Mouse (Mus musculus) liver, adult 2 months (tissue): ENCODE data around the gene Smg1.

Source experiments
- CTCF ChIP-seq: fragments of 200-500 bp; IDR thresholded peaks from 2 replicates; pipeline ENCODE4 v1.5.1; 2011; ENCODE audit warnings: low read depth, low read length, control low read depth
- POLR2A ChIP-seq: fragments of 200-500 bp; IDR thresholded peaks from 2 replicates; pipeline ENCODE4 v1.6.1; 2011; ENCODE audit warnings: low read length, control low read depth; ENCODE audit not compliant: insufficient read depth; ENCODE audit errors: extremely low read depth

DNA sequence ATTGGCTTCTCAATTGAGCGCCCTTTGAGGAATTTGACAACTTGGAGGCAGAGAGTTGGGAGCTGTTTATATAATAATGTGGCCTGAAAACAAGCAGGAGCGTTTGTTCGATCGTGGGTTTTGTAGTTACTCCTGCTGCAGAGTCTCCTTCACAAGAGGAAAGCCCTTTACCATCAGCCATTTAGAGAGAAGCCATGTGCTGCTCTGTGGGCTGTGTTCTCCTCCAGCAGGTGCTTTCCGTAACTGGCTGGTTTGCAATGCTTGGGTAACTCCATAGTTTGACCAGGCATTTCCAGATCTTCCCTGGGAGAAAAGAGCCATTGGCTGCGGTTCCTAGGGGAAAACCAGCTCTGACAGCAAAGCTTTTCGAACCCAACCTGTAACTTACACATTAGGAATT is 30.7 kb upstream of the Smg1 start:
- TF ChIP-seq CTCF (no peak), POLR2A (no peak)
